Mouse (Mus musculus): ENCODE results near the gene Csnk2a1. TPM values are rescaled to one million over a fixed set of nuclear protein-coding genes. Genes with fewer than 3 reads are reported as not detected.

The Csnk2a1 gene
- polyA plus RNA-seq (2015; fragmentation: Nextera tagmentation; extraction: Ambion mirVana) = 57.9 and 74.6 TPM in 2 replicates

DNA sequence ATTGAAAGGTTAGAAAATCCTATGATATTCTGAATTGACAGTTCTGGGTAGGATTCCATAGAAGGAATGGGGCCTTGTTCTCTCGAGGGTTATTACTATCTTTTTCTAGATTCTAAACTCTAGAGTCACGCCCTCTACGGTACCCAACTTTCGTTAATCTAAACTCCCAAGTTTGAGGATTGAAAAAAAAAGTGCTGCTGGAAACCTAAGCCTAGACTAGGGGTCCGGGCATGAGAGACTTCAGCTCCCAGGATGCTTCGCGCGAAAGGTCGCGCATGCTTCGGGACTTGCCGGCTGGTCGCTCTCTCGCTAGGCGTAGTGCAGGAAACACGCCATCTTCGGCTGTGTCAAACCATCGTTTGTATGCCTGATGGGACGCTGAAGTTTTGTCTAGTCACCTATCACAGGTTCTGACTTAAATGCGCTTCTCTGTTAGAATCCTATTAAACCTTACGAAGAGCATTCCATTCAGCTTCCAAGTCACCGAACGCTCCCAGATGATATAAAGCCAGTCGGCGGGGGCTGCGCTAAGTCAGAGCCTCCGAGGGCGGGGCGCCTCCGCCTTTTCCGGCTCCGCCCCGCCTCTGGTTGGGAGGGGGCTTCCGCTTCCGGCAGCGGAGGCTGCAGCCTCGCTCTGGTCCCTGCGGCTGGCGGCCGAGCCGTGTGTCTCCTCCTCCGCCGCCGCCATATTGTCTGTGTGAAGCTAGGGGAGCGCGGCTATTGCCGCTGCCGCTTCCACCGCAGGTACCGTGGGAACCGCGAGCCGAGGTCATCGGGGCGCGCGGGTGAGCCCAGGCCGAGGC lies at the start of gene Csnk2a1:
TSS of gene Csnk2a1 (plus strand) at position 592 of the 803 bp plus-strand sequence.
- H3K36me3 ChIP-seq = peaks cover 4% of the 10 kb centered on the region; the same call in 1 of the 2 replicates
- peak within 1 kb of the TSS; percentile 96 for H3K4me3 ChIP-seq
- ATAC-seq (replicated peaks; ENCODE audit: insufficient number of reproducible peaks, insufficient read depth, low FRiP score, low read depth) = peak; percentile 95
- peaks cover 20% of the 10 kb centered on the region for H3K4me1 ChIP-seq (replicated peaks)
- WGBS = under 1% methylated on average over 58 of the region's 58 CpGs
- H3K9me3 ChIP-seq (replicated peaks) = no peaks in the 10 kb centered on the region
- H3K4me2 ChIP-seq = peak within 1 kb of the TSS; percentile 69
- peak within 1 kb of the TSS; percentile 99 for H3K27ac ChIP-seq
- H3K9ac ChIP-seq = peak within 1 kb of the TSS; percentile 97
- no peaks in the 10 kb centered on the region for H3K27me3 ChIP-seq

DNA sequence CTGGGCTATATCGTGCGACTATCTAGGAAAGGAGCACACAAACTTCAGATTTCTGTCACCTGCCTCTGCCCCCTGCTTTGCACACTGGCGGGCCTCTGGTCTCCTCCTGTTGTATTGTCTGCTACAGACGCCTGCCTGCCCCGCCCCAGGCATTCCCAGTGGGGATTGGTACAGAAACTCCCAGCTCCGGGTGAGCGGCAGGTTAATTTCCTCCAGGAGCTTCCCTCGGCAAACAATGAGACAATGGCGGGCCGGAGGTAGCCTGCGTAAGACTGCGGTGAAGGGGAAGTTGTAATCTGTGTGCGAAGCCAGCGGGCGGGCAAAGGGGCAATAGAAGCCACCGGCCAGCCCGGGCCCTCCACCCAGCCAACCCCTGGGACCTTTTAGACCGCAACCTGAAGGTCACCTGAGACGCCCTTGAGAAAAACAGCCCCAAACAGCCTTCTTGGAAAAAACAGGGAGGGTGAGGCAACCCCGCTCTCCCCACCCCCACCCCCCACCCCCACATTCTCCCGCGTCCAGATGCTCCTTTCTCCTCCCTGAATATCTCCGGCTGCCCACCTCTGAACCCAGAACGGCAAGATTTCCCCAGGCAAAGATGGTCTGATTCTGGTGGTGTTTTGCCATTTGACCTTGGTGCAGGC lies 49.4 kb upstream of the Csnk2a1 start:
- 0 out of 2 replicates have a peak overlapping the region, but pooled peaks have one; percentile 40 for H3K27ac ChIP-seq
- peak overlapping the region; percentile 46 for H3K4me2 ChIP-seq
- H3K27me3 ChIP-seq = no peaks in the 10 kb centered on the region
- ATAC-seq (replicated peaks; ENCODE audit: insufficient number of reproducible peaks, insufficient read depth, low FRiP score, low read depth) = peak; percentile 63
- H3K9ac ChIP-seq = no peak overlapping the region
- H3K36me3 ChIP-seq = no peaks in the 10 kb centered on the region
- WGBS = 24% methylated on average over 24 of the region's 24 CpGs
- peak overlapping the region; percentile 12; the same call in 1 of the 2 replicates for H3K4me3 ChIP-seq
- H3K9me3 ChIP-seq (replicated peaks) = no peaks in the 10 kb centered on the region
- peaks cover 13% of the 10 kb centered on the region for H3K4me1 ChIP-seq (replicated peaks)

- Histone ChIP-seq H3K9me3 (replicated peaks) (no peaks in the 10 kb centered on the region), H3K27ac (0 out of 2 replicates have a peak overlapping the region, but pooled peaks have one; percentile 40), H3K4me2 (peak overlapping the region; percentile 46), H3K9ac (no peak overlapping the region), H3K4me3 (no peak overlapping the region), H3K36me3 (no peaks in the 10 kb centered on the region), H3K4me1 (replicated peaks) (peaks cover 13% of the 10 kb centered on the region), H3K27me3 (no peaks in the 10 kb centered on the region)
- WGBS = 68% methylated on average over 6 of the region's 6 CpGs
- ATAC-seq (replicated peaks; ENCODE audit: insufficient number of reproducible peaks, insufficient read depth, low FRiP score, low read depth) = no peak
Measured at GRCm38 (mm10) chr2:152177806-152178170, 48.9 kb upstream of the Csnk2a1 start.

DNA sequence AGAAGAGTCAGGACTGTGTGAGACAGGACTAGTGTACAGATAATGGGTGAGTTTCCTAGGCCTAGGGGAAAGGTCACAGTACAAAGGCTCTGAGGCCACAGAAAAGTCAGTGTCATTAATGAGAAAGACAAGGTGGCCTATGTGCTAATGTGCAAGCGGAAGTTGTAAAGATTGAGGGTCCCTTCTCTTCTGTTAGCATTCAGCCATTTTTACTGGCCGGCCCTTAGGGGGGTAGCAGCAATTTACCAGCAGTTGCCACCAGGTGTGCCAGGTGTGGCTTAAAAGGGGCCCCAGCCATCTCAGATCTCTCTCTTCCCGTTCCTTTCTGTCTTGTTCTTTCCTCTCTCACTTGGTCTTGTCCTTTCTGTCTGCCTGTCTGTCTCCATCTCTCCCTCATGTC lies 48.3 kb upstream of the Csnk2a1 start:
- Histone ChIP-seq H3K4me3 (no peak overlapping the region), H3K27ac (no peak overlapping the region), H3K4me2 (no peak overlapping the region), H3K9ac (no peak overlapping the region), H3K36me3 (no peaks in the 10 kb centered on the region), H3K9me3 (replicated peaks) (no peaks in the 10 kb centered on the region), H3K27me3 (no peaks in the 10 kb centered on the region), H3K4me1 (replicated peaks) (peaks cover 13% of the 10 kb centered on the region)
- 76% methylated on average over 3 of the region's 3 CpGs for WGBS
- ATAC-seq (replicated peaks; ENCODE audit: insufficient number of reproducible peaks, insufficient read depth, low FRiP score, low read depth) = no peak

GRCm38 (mm10) chr2:152179301-152179700 lies 47.3 kb upstream of the Csnk2a1 start:
- H3K4me1 ChIP-seq (replicated peaks) = peaks cover 13% of the 10 kb centered on the region
- H3K27me3 ChIP-seq = no peaks in the 10 kb centered on the region
- no peak overlapping the region for H3K4me2 ChIP-seq
- H3K36me3 ChIP-seq = no peaks in the 10 kb centered on the region
- no peak for ATAC-seq (replicated peaks; ENCODE audit: insufficient number of reproducible peaks, insufficient read depth, low FRiP score, low read depth)
- H3K9me3 ChIP-seq (replicated peaks) = no peaks in the 10 kb centered on the region
- no peak overlapping the region for H3K9ac ChIP-seq
- WGBS = 74% methylated on average over 2 of the region's 2 CpGs
- peak overlapping the region; percentile 70; the same call in 1 of the 2 replicates for H3K27ac ChIP-seq
- no peak overlapping the region for H3K4me3 ChIP-seq

GRCm38 (mm10) chr2:152180323-152180722 lies 46.3 kb upstream of the Csnk2a1 start:
- Histone ChIP-seq H3K9ac (no peak overlapping the region), H3K27ac (peak overlapping the region; percentile 70), H3K27me3 (no peaks in the 10 kb centered on the region)

DNA sequence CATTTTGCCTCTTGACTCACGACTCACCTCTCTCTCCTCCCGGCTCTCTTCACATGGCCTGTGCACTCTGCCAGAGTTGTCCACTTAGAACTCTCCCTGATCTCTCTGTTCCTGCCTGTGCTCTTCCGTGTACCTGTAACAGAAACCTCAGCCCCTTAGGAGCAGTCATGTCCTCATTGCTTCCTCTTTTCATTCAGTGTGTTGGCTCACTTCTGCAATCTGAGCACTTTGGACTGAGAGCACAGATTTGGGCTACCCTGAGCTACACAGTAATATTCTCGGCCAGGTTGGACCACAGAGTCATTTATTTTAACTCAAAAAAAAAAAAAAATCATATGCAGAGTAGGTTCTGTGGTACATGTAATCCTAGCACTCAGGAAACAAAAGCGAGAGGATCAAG lies 39.5 kb upstream of the Csnk2a1 start:
- Histone ChIP-seq H3K27me3 (no peaks in the 10 kb centered on the region), H3K36me3 (no peaks in the 10 kb centered on the region), H3K27ac (no peak overlapping the region), H3K4me2 (no peak overlapping the region), H3K9me3 (replicated peaks) (no peaks in the 10 kb centered on the region), H3K4me1 (replicated peaks) (peaks cover 13% of the 10 kb centered on the region), H3K4me3 (no peak overlapping the region), H3K9ac (no peak overlapping the region)
- WGBS = 78% methylated on average over 5 of the region's 5 CpGs
- ATAC-seq (replicated peaks; ENCODE audit: insufficient number of reproducible peaks, insufficient read depth, low FRiP score, low read depth) = no peak

More at GRCm38 (mm10) chr2:152180323-152180722, 46.3 kb upstream of the Csnk2a1 start:
- peak; percentile 85 for ATAC-seq (replicated peaks; ENCODE audit: insufficient number of reproducible peaks, insufficient read depth, low FRiP score, low read depth)
- Histone ChIP-seq H3K4me2 (no peak overlapping the region), H3K4me1 (replicated peaks) (peaks cover 13% of the 10 kb centered on the region), H3K9me3 (replicated peaks) (no peaks in the 10 kb centered on the region), H3K4me3 (no peak overlapping the region), H3K36me3 (no peaks in the 10 kb centered on the region)
- 38% methylated on average over 6 of the region's 6 CpGs for WGBS

DNA sequence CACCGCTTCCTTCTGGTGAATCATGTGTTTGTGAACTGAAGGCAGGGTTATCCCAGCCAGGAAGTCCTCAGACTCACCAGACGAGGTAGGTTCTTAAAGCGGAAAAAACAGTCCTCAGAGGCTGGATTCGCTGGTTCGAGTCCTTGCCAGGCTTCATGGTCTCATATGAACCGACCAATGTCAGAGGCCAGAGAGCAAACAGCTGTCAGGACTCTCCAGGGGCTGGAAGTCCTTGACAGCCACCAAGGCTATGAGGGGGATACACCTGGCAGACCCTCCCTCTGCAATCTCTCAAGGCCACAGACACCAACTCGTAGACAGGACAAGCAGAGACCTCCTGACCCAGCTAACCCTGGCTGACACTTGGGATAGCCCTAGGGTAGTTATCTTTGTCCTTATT lies 37.4 kb upstream of the Csnk2a1 start:
- no peaks in the 10 kb centered on the region for H3K27me3 ChIP-seq
- peaks cover 13% of the 10 kb centered on the region for H3K4me1 ChIP-seq (replicated peaks)
- no peaks in the 10 kb centered on the region for H3K9me3 ChIP-seq (replicated peaks)
- no peaks in the 10 kb centered on the region for H3K36me3 ChIP-seq
- peak overlapping the region; percentile 54 for H3K27ac ChIP-seq
- no peak overlapping the region for H3K9ac ChIP-seq
- no peak overlapping the region for H3K4me3 ChIP-seq
- peak overlapping the region; percentile 33 for H3K4me2 ChIP-seq
- WGBS = 54% methylated on average over 7 of the region's 7 CpGs
- ATAC-seq (replicated peaks; ENCODE audit: insufficient number of reproducible peaks, insufficient read depth, low FRiP score, low read depth) = no peak

- no peak overlapping the region for H3K4me3 ChIP-seq
- no peaks in the 10 kb centered on the region for H3K36me3 ChIP-seq
- ATAC-seq (replicated peaks; ENCODE audit: insufficient number of reproducible peaks, insufficient read depth, low FRiP score, low read depth) = peak; percentile 73
- H3K9ac ChIP-seq = no peak overlapping the region
- WGBS = 23% methylated on average over 9 of the region's 9 CpGs
- H3K9me3 ChIP-seq (replicated peaks) = no peaks in the 10 kb centered on the region
- H3K4me1 ChIP-seq (replicated peaks) = peaks cover 13% of the 10 kb centered on the region
- H3K27me3 ChIP-seq = no peaks in the 10 kb centered on the region
- peak overlapping the region; percentile 54 for H3K27ac ChIP-seq
- peak overlapping the region; percentile 33 for H3K4me2 ChIP-seq
Measured at GRCm38 (mm10) chr2:152189640-152190039, 37.0 kb upstream of the Csnk2a1 start.

- peak overlapping the region; percentile 51 for H3K27ac ChIP-seq
- ATAC-seq (replicated peaks; ENCODE audit: insufficient number of reproducible peaks, insufficient read depth, low FRiP score, low read depth) = 0 out of 2 replicates have a peak, but pooled peaks have one; percentile 11
Measured at GRCm38 (mm10) chr2:152190161-152190560, 36.5 kb upstream of the Csnk2a1 start.

DNA sequence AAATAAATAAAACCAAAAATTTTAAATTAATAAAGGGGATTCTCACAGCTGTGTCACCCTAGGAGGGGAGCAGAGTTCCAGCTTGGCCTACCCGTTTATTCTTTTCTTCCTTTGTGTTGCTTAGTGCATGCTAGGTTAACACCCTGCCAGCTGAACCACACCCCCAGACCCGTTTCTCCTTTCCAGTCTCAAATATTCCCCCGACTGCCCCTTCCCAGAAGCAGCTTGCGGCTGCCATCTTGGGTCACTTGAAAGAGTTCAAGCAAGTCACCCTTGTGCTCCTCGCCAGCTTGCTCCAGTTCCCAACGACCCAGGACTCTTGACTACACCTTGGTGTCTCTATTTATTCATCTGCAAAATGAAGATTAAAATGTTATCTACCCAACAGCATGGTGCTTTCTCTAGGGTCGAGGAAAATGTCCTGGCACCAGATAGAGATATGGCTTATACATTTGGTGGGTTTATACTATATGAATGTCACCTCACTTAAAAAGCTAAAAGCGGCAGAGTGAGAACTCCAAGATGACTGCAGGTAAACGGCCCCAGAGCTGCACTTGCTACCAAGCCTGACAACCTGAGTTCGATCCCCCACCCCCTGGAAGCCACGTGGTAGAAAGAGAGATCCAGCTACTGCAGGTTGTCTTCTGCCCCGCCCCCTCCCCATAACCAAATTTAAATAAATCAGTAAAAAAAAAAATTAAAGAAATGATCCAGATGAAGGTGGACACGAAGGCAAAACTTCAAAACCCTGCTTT lies 33.9 kb upstream of the Csnk2a1 start:
- ATAC-seq (replicated peaks; ENCODE audit: insufficient number of reproducible peaks, insufficient read depth, low FRiP score, low read depth) = no peak
- no peaks in the 10 kb centered on the region for H3K27me3 ChIP-seq
- no peak overlapping the region for H3K4me3 ChIP-seq

More at GRCm38 (mm10) chr2:152190161-152190560, 36.5 kb upstream of the Csnk2a1 start:
- Histone ChIP-seq H3K4me1 (replicated peaks) (peaks cover 13% of the 10 kb centered on the region), H3K27me3 (no peaks in the 10 kb centered on the region), H3K4me3 (no peak overlapping the region), H3K9ac (no peak overlapping the region), H3K9me3 (replicated peaks) (no peaks in the 10 kb centered on the region), H3K4me2 (no peak overlapping the region), H3K36me3 (no peaks in the 10 kb centered on the region)
- 60% methylated on average over 7 of the region's 7 CpGs for WGBS

More for the DNA sequence above, 33.9 kb upstream of the Csnk2a1 start:
- Histone ChIP-seq H3K4me2 (no peak overlapping the region), H3K9me3 (replicated peaks) (no peaks in the 10 kb centered on the region), H3K36me3 (no peaks in the 10 kb centered on the region), H3K27ac (no peak overlapping the region), H3K4me1 (replicated peaks) (peaks cover 13% of the 10 kb centered on the region), H3K9ac (no peak overlapping the region)
- WGBS = 71% methylated on average over 13 of the region's 13 CpGs
